In the genomic region with DNA sequence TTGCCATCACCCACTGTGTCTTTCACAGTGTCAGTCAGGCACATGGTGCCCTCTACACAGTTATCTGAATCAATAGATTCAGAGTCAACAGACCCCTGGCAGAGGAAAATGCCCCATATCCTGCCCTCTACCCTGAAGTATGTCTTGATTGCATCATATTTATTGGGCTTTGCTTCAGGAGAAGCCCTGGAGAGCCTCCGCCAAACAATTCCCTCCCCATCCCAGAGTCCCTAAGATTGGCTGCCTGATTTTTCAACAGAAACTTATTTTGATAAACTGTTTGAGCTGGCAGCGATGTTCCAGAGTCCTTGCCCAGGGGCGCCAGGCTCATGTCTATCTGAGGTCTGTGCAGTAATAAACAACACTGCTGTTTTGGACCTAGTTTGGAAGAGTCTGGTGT, we compare ENCODE assay signal across 26 mouse cellular contexts.
DNase-seq lines count a peak whose midpoint lies in the region; ATAC-seq lines count a peak whose summit lies in the region.
"Had no signal": no experiment of that assay in that cellular context is flagged by ENCODE, and none has a peak within 500 bp of the region (broad histone marks: within the 10 kb centered on the region; RNA-seq: fewer than 3 reads in every experiment).

No protein-coding gene starts in this region.

- no peak overlapping the region for H3K9ac ChIP-seq in heart, embryonic 11.5 days (ENCODE audit: low read depth, low read length)
- H3K9ac ChIP-seq: embryonic facial prominence, embryonic 13.5 days; forebrain, embryonic 12.5 days; forebrain, embryonic 15.5 days; hindbrain, embryonic 12.5 days; hindbrain, embryonic 15.5 days had no signal

- no peak overlapping the region for H3K27ac ChIP-seq in heart, embryonic 11.5 days (ENCODE audit: low read depth, low read length)
- H3K27ac ChIP-seq: embryonic facial prominence, embryonic 10.5 days; embryonic facial prominence, embryonic 13.5 days; forebrain, embryonic 12.5 days; forebrain, embryonic 15.5 days; heart, adult 2 months; heart, embryonic 10.5 days; hindbrain, embryonic 12.5 days; hindbrain, embryonic 15.5 days had no signal

- no peaks in the 10 kb centered on the region for H3K36me3 ChIP-seq in heart, embryonic 11.5 days (ENCODE audit: control insufficient read depth, insufficient read depth, low read length)
- H3K36me3 ChIP-seq: embryonic facial prominence, embryonic 10.5 days; embryonic facial prominence, embryonic 13.5 days; forebrain, embryonic 12.5 days; forebrain, embryonic 15.5 days; G1E; heart, embryonic 10.5 days; hindbrain, embryonic 12.5 days; hindbrain, embryonic 15.5 days had no signal

- no peaks in the 10 kb centered on the region for H3K9me3 ChIP-seq in heart, embryonic 11.5 days (replicated peaks; ENCODE audit: control insufficient read depth, low read length)
- H3K9me3 ChIP-seq: embryonic facial prominence, embryonic 10.5 days; embryonic facial prominence, embryonic 13.5 days; forebrain, embryonic 12.5 days; forebrain, embryonic 15.5 days; heart, embryonic 10.5 days; hindbrain, embryonic 12.5 days; hindbrain, embryonic 15.5 days had no signal

- no peaks in the 10 kb centered on the region for H3K4me1 ChIP-seq in heart, embryonic 11.5 days (ENCODE audit: control insufficient read depth, insufficient read depth, low read length)
- H3K4me1 ChIP-seq: embryonic facial prominence, embryonic 10.5 days; embryonic facial prominence, embryonic 13.5 days; forebrain, embryonic 12.5 days; forebrain, embryonic 15.5 days; heart, embryonic 10.5 days; hindbrain, embryonic 12.5 days; hindbrain, embryonic 15.5 days had no signal

- no peak for ATAC-seq in heart, embryonic 11.5 days (replicated peaks; ENCODE audit: insufficient number of reproducible peaks, low FRiP score, low TSS enrichment)
- ATAC-seq: forebrain, embryonic 15.5 days; intestine, postnatal 0 days had no signal

- H3K4me3 ChIP-seq in heart, embryonic 11.5 days (ENCODE audit: low read depth, low read length): no peak overlapping the region
- H3K4me3 ChIP-seq: embryonic facial prominence, embryonic 10.5 days; embryonic facial prominence, embryonic 13.5 days; erythroblast, embryonic 14.5 days; forebrain, embryonic 12.5 days; forebrain, embryonic 15.5 days; heart, adult 2 months; heart, embryonic 10.5 days; hindbrain, embryonic 12.5 days; hindbrain, embryonic 15.5 days had no signal

- H3K4me2 ChIP-seq in heart, embryonic 11.5 days: no peak overlapping the region
- H3K4me2 ChIP-seq: embryonic facial prominence, embryonic 13.5 days; forebrain, embryonic 12.5 days; forebrain, embryonic 15.5 days; hindbrain, embryonic 12.5 days; hindbrain, embryonic 15.5 days had no signal

- 88% methylated on average over 3 of the region's 3 CpGs for WGBS in heart, embryonic 11.5 days (ENCODE audit: insufficient replicate concordance)

- DNase-seq in adrenal gland, postnatal 10 days: peak; percentile 17
- DNase-seq in adrenal gland, postnatal 4 days (ENCODE audit: low spot score in 2 of 2): no peak
- DNase-seq in heart, adult 11 months: peak; percentile 76
- DNase-seq in ovary, adult 18-20 months (ENCODE audit: low spot score): peak; percentile 1
- DNase-seq in ovary, postnatal 14 days (ENCODE audit: low spot score): no peak
- peak; percentile 88 for DNase-seq in adipocyte (ENCODE audit: low spot score)
- DNase-seq in left cerebral cortex, adult 8-10 months (ENCODE audit: low spot score in 2 of 2): no peak
- DNase-seq: B cell, adult 2 months; cerebellum, adult 18-20 months; cerebellum, postnatal 10 days; cerebellum, postnatal 36 days; embryo, embryonic 11 days; gastrocnemius, postnatal 25 days; heart, adult 2 months had no signal

- H3K27me3 ChIP-seq in heart, embryonic 11.5 days (ENCODE audit: control insufficient read depth, insufficient read depth, low read length): no peaks in the 10 kb centered on the region
- H3K27me3 ChIP-seq: CH12.LX; embryonic facial prominence, embryonic 13.5 days; forebrain, embryonic 12.5 days; forebrain, embryonic 15.5 days; hindbrain, embryonic 12.5 days; hindbrain, embryonic 15.5 days had no signal

Comparison
In these comparisons a context has a peak if more than half of its experiments do, and no peak if none do; other contexts are left out.
1. DNase-seq: peak in adrenal gland, postnatal 10 days (single experiment), heart, adult 11 months (single experiment), ovary, adult 18-20 months (single experiment) and adipocyte (single experiment); none in adrenal gland, postnatal 4 days (0 of 2), ovary, postnatal 14 days (single experiment) and left cerebral cortex, adult 8-10 months (0 of 2).